Mouse (Mus musculus): ENCODE results near the gene Fdxacb1.

Fdxacb1 gene

GRCm38 (mm10) chr9:50768107-50769002 is at the start of gene Fdxacb1:
Gene Fdxacb1, plus strand, starts transcription at chr9:50768236.
- DNase-seq (ENCODE audit: low read depth, low spot score) = peak; percentile 96

GRCm38 (mm10) chr9:50718878-50719277 is 49.2 kb upstream of the Fdxacb1 start:
- no peak for DNase-seq (ENCODE audit: low read depth, low spot score)

- DNase-seq (ENCODE audit: low read depth, low spot score) = no peak
Measured at GRCm38 (mm10) chr9:50721061-50721460, 47.0 kb upstream of the Fdxacb1 start.

- no peak for DNase-seq (ENCODE audit: low read depth, low spot score)
Measured at GRCm38 (mm10) chr9:50722451-50722911, 45.6 kb upstream of the Fdxacb1 start.

GRCm38 (mm10) chr9:50723406-50723805 is 44.6 kb upstream of the Fdxacb1 start:
- no peak for DNase-seq (ENCODE audit: low read depth, low spot score)

GRCm38 (mm10) chr9:50724147-50724546 is 43.9 kb upstream of the Fdxacb1 start:
- DNase-seq (ENCODE audit: low read depth, low spot score) = no peak

GRCm38 (mm10) chr9:50724661-50725330 is 43.2 kb upstream of the Fdxacb1 start:
- DNase-seq (ENCODE audit: low read depth, low spot score) = no peak

- no peak for DNase-seq (ENCODE audit: low read depth, low spot score)
Measured at GRCm38 (mm10) chr9:50725921-50726590, 42.0 kb upstream of the Fdxacb1 start.

GRCm38 (mm10) chr9:50727171-50727924 is 40.7 kb upstream of the Fdxacb1 start:
- no peak for DNase-seq (ENCODE audit: low read depth, low spot score)

GRCm38 (mm10) chr9:50727925-50728651 is 39.9 kb upstream of the Fdxacb1 start:
- peak; percentile 89 for DNase-seq (ENCODE audit: low read depth, low spot score)

- no peak for DNase-seq (ENCODE audit: low read depth, low spot score)
Measured at GRCm38 (mm10) chr9:50729600-50729999, 38.4 kb upstream of the Fdxacb1 start.

GRCm38 (mm10) chr9:50732560-50732959 is 35.5 kb upstream of the Fdxacb1 start:
- DNase-seq (ENCODE audit: low read depth, low spot score) = no peak

- DNase-seq (ENCODE audit: low read depth, low spot score) = no peak
Measured at GRCm38 (mm10) chr9:50734989-50735388, 33.0 kb upstream of the Fdxacb1 start.

- peak; percentile 45 for DNase-seq (ENCODE audit: low read depth, low spot score)
Measured at GRCm38 (mm10) chr9:50738914-50739870, 28.8 kb upstream of the Fdxacb1 start, which contains the start of gene Dixdc1. Gene Dixdc1, minus strand, starts transcription at chr9:50739517.

- no peak for DNase-seq (ENCODE audit: low read depth, low spot score)
Measured at GRCm38 (mm10) chr9:50740867-50741784, 26.9 kb upstream of the Fdxacb1 start.

GRCm38 (mm10) chr9:50742261-50742660 is 25.8 kb upstream of the Fdxacb1 start:
- no peak for DNase-seq (ENCODE audit: low read depth, low spot score)

GRCm38 (mm10) chr9:50742744-50743143 is 25.3 kb upstream of the Fdxacb1 start:
- no peak for DNase-seq (ENCODE audit: low read depth, low spot score)

- DNase-seq (ENCODE audit: low read depth, low spot score) = no peak
Measured at GRCm38 (mm10) chr9:50745806-50746205, 22.2 kb upstream of the Fdxacb1 start.

Data from brain, embryonic 18.5 days (tissue).